Mouse (Mus musculus) liver, embryonic 12.5 days (tissue): ENCODE results near the gene Acta2. TPM values are rescaled to one million over a fixed set of nuclear protein-coding genes. Genes with fewer than 3 reads are reported as not detected.

Source experiments
- ATAC-seq: fragments of 200-750 bp; cut with Nextera tagmentation; 2 replicates; pipeline ENCODE4 v1.8.0; 2017; ENCODE audit warnings: moderate number of reproducible peaks, mild to moderate bottlenecking, moderate library complexity
- H3K27ac ChIP-seq: fragments of 300-500 bp; sonication (generic); 2 replicates; pipeline ENCODE4 v1.5.1; 2016; ENCODE audit warnings: mild to moderate bottlenecking
- H3K27me3 ChIP-seq: fragments of 300-500 bp; sonication (generic); replicated peaks from 2 replicates; pipeline ENCODE4 v1.6.1; 2016; ENCODE audit warnings: mild to moderate bottlenecking, moderate library complexity
- H3K36me3 ChIP-seq: fragments of 300-500 bp; sonication (generic); 2 replicates; pipeline ENCODE4 v1.6.1; 2016; ENCODE audit warnings: mild to moderate bottlenecking, moderate library complexity
- H3K4me1 ChIP-seq: fragments of 300-500 bp; sonication (generic); 2 replicates; pipeline ENCODE4 v1.6.1; 2016
- H3K4me2 ChIP-seq: fragments of 300-500 bp; sonication (generic); 2 replicates; pipeline ENCODE4 v1.6.1; 2016; ENCODE audit warnings: mild to moderate bottlenecking, moderate library complexity
- H3K4me3 ChIP-seq: fragments of 300-500 bp; sonication (generic); 2 replicates; pipeline ENCODE4 v1.5.1; 2016; ENCODE audit warnings: mild to moderate bottlenecking, moderate library complexity
- H3K9ac ChIP-seq: fragments of 300-500 bp; sonication (generic); 2 replicates; pipeline ENCODE4 v1.6.1; 2016; ENCODE audit warnings: mild to moderate bottlenecking, moderate library complexity
- H3K9me3 ChIP-seq: fragments of 300-500 bp; sonication (generic); replicated peaks from 2 replicates; pipeline ENCODE4 v1.6.1; 2016; ENCODE audit warnings: mild to moderate bottlenecking, moderate library complexity
- WGBS: fragments of 180-500 bp; shearing (Covaris S2); methylation state at CpG from one replicate; pipeline ENCODE4 v1.1.7; 2016; ENCODE audit not compliant: insufficient replicate concordance; 5-methylcytosine and 5-hydroxymethylcytosine counted together
- polyA plus RNA-seq: library from polyadenylated mRNA; unstranded; fragments of >200 nt; fragmentation: Nextera tagmentation; extraction: Ambion mirVana; gene quantifications from 2 replicates; pipeline ENCODE4 v1.2.1, GENCODE M21; 2016

Gene Acta2
- polyA plus RNA-seq = 26.4 and 31.0 TPM in 2 replicates

DNA sequence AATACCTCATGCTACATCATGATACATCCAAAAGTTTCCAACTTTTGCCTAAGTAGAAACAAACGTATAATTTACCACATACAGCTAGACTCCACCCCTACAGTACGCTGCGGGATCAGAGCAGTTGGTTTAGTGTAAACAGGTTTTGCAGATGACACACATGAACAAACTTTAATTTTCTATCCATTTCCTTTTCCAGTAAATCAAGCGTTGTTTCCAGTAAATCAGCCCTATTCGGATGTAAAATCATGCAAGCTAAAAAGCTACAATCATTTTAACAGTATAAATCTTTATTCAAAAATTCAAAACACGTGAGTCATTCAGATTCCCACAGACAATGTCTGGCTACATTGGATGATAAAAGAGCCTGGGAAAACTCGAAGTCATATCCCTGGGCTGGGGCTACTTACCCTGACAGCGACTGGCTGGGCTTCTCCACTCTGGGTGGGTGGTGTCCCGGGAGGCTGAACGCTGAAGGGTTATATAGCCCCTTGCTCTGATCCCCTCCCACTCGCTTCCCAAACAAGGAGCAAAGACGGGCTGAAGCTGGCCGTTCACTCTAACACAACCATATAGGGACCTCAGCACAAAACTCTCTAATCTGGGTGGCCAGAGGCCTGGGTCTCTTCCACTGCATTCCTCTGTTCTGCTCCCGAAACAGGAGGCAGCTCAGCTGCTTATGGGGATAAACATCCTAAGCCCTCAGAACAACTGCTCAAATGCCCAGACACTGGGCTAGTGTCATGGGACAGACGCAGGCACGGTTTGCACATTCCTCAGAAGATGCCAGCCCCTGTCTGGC lies at the start of gene Acta2:
Acta2 (minus strand) TSS at position 711 of the 802 bp plus-strand sequence.
- WGBS = 56% methylated on average over 16 of the region's 16 CpGs
- Histone ChIP-seq H3K4me3 (no peak within 1 kb of the TSS), H3K9me3 (no peaks in the 10 kb centered on the region), H3K27ac (no peak within 1 kb of the TSS), H3K36me3 (no peaks in the 10 kb centered on the region), H3K4me1 (0 out of 2 replicates have a peak, but pooled peaks cover 4% of the 10 kb centered on the region), H3K4me2 (peak within 1 kb of the TSS; percentile 33), H3K27me3 (no peaks in the 10 kb centered on the region), H3K9ac (no peak within 1 kb of the TSS)
- ATAC-seq = no peak

DNA sequence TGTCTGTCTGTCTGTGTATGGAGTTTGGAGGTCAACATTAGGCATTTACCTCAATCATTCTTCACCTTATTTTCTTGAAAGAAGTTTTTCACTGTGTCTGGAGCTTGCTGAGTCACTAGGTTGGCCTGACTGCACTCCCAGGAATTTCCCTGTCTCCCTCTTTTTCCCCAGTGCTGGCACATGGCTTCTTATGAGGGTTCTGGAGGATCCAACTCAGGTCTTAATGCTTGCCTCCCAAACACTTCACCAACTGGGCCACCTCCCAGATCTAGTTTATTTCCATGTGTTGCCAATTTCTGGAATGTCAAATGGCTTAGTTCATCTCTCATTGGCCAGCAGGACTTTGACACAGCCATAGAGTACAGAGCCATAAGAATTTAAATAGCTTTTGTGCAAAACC lies 49.5 kb upstream of the Acta2 start:
- H3K4me3 ChIP-seq = no peak overlapping the region
- H3K27ac ChIP-seq = no peak overlapping the region
- H3K4me1 ChIP-seq = no peaks in the 10 kb centered on the region
- H3K9me3 ChIP-seq = no peaks in the 10 kb centered on the region
- no peak overlapping the region for H3K9ac ChIP-seq
- no peak overlapping the region for H3K4me2 ChIP-seq
- H3K36me3 ChIP-seq = no peaks in the 10 kb centered on the region
- H3K27me3 ChIP-seq = no peaks in the 10 kb centered on the region
- ATAC-seq = no peak

DNA sequence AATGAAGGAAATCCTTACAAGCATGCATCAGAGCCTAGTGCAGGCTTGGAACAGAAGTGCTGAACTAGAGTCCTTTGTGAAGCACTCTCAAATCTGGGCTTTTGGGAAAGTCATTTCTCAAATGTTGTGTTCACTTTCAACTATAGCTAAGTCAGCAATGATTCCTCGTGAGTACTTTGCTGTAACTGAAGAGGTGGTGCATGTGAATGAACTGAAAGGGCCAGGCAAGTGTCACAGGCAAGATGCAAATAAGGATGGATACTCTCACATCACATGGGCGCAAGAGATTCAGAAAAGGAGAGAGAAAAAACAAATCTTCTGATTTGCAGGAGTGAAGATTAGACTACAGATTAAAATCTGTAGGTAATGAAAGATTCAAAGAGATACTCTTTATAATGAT lies 45.0 kb upstream of the Acta2 start:
- ATAC-seq = no peak
- no peaks in the 10 kb centered on the region for H3K36me3 ChIP-seq
- WGBS = 58% methylated on average over 2 of the region's 2 CpGs
- H3K27ac ChIP-seq = no peak overlapping the region
- no peaks in the 10 kb centered on the region for H3K27me3 ChIP-seq
- H3K4me3 ChIP-seq = no peak overlapping the region
- H3K9me3 ChIP-seq = no peaks in the 10 kb centered on the region
- no peak overlapping the region for H3K4me2 ChIP-seq
- H3K9ac ChIP-seq = no peak overlapping the region
- H3K4me1 ChIP-seq = no peaks in the 10 kb centered on the region

DNA sequence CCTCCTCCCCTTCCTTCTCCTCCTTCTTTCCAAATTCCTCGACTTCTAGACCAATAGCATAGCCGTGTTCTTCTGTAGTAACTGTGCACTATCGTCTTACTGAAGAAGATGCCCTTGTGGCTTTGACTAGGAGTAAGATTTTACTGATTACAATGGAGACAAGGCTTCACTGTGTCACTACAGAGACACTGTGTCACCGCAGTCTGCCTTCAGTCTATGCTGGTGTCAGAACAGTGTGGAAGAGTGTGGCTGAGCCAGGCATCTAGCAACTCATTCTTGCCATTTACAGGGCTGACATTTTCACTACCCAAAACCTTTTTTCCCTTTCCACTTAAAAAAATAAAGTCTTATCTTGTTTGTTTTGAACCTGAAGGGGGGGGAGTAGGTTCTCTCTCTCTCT lies 43.8 kb upstream of the Acta2 start:
- no peaks in the 10 kb centered on the region for H3K36me3 ChIP-seq
- no peak overlapping the region for H3K4me2 ChIP-seq
- H3K4me3 ChIP-seq = no peak overlapping the region
- H3K4me1 ChIP-seq = no peaks in the 10 kb centered on the region
- no peak overlapping the region for H3K9ac ChIP-seq
- no peak overlapping the region for H3K27ac ChIP-seq
- H3K27me3 ChIP-seq = no peaks in the 10 kb centered on the region
- H3K9me3 ChIP-seq = no peaks in the 10 kb centered on the region
- ATAC-seq = no peak
- 43% methylated on average over 4 of the region's 4 CpGs for WGBS

DNA sequence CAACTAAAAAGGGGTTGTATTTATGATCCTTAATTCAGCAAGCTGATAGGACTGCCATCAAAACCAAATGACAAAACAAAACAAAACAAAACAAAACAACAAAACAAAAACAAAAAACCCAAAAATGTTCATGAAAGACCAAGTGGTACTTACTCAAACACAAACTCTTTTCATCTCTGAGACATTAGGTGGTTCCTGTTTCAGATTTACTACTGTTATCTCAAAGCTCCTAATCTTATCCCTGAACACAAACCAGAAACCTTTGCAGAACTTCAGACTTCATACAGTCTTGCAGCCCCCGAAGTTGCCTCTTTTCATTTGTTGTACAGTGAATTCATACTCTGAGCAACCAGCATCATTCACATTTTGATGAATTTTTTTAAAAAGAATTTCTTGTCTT lies 43.1 kb upstream of the Acta2 start:
- ATAC-seq = no peak
- Histone ChIP-seq H3K4me2 (no peak overlapping the region), H3K4me1 (no peaks in the 10 kb centered on the region), H3K4me3 (no peak overlapping the region), H3K36me3 (no peaks in the 10 kb centered on the region), H3K9me3 (no peaks in the 10 kb centered on the region), H3K9ac (no peak overlapping the region), H3K27me3 (no peaks in the 10 kb centered on the region), H3K27ac (no peak overlapping the region)
- WGBS = 48% methylated on average over 1 of the region's 1 CpGs

DNA sequence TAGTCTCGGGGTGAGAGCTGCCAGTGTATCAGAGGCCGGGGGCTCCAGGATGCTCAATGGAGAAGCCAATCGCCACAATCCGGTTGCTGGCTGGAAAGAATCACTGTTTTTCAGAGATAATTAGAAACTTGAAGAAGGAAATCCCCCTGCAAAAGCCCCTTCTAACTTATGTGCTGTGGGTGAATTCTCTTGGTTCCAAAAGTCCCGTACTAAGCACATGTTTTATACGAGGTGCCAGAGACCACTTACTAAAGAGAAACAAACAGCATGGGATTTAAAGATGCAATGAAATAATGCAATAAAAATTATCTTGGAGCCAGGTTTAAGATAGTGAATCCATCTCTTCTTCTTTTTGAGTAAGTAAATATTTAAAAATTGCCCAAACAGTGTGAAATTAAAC lies 40.1 kb upstream of the Acta2 start:
- peaks cover 10% of the 10 kb centered on the region for H3K27me3 ChIP-seq
- no peak overlapping the region for H3K4me3 ChIP-seq
- no peaks in the 10 kb centered on the region for H3K9me3 ChIP-seq
- H3K36me3 ChIP-seq = no peaks in the 10 kb centered on the region
- no peak overlapping the region for H3K9ac ChIP-seq
- 60% methylated on average over 6 of the region's 6 CpGs for WGBS
- ATAC-seq = no peak
- H3K4me2 ChIP-seq = no peak overlapping the region
- H3K27ac ChIP-seq = no peak overlapping the region
- H3K4me1 ChIP-seq = peaks cover 10% of the 10 kb centered on the region; the same call in 1 of the 2 replicates

DNA sequence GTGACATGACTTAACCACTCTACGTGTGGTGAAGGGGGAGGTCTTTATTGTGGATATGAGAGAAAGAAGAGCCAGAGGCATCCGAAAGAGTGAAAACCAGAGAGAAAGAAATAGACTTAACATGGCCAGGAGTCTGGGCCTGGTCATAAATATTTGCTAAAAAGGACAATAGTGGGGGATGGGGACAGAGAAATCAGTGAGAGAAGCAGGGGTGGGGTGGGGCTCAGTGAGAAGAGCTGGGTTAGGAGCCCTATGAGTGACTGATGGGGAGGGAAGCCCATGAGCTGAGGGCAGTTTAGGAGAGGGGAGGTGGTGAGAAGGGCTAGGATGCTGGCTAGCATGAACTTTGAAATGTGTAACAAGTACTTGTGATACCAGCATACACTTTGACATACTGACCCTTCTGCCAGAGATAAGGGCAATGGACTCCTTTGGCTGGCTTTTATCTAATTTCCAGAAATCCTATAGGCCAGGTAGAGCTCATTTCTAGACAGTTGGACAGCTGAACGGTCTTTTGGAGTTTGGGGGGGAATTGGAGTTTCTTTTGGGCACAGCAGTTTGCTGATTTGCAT lies 38.1 kb upstream of the Acta2 start:
- Histone ChIP-seq H3K27ac (no peak overlapping the region), H3K9me3 (no peaks in the 10 kb centered on the region), H3K4me1 (peaks cover 10% of the 10 kb centered on the region; the same call in 1 of the 2 replicates), H3K4me3 (no peak overlapping the region), H3K36me3 (no peaks in the 10 kb centered on the region), H3K4me2 (no peak overlapping the region), H3K9ac (no peak overlapping the region), H3K27me3 (peaks cover 10% of the 10 kb centered on the region)
- ATAC-seq = no peak
- WGBS = 41% methylated on average over 3 of the region's 3 CpGs

DNA sequence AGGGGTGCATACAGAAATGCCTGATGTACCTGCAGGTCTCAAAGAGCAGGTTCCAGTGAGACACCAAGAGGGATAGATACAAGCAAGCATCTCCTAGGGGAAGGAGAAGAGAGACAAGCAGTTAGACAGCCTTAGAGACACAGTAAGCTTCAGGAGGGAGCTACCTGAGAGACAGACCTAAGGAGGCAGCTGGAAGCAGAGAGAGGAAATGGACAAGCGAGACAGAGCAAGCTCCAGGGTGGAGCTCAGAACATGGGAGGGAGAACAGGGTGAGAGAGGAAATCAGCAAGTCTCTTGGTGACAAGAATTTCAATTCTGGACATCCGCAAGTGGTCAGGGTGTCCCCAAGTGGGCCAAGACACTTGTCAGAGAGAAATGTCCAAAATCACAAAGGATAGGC lies 37.3 kb upstream of the Acta2 start:
- Histone ChIP-seq H3K4me2 (no peak overlapping the region), H3K9me3 (no peaks in the 10 kb centered on the region), H3K36me3 (no peaks in the 10 kb centered on the region), H3K9ac (no peak overlapping the region), H3K4me3 (no peak overlapping the region), H3K4me1 (peaks cover 10% of the 10 kb centered on the region; the same call in 1 of the 2 replicates), H3K27me3 (peaks cover 10% of the 10 kb centered on the region), H3K27ac (no peak overlapping the region)
- no peak for ATAC-seq
- WGBS = 55% methylated on average over 2 of the region's 2 CpGs

DNA sequence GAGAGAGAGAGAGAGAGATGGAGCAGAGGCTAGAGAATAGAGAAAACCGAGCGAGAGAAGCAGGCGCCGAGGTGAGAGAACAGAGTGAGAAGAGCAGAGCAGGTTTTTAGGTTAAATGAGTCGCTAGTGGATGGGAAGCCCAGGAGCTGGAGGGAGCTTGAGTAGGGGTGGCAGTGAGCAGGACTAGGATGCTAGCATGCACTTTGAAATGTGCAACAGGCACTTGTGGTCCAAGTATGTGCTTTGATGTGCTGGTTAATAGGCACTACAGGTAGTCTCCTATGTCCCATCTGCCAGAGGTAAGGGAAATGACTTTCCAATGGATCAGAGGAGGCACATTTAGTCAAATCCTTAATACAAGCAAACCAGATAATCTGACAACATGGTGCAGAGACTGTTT lies 36.6 kb upstream of the Acta2 start:
- H3K4me2 ChIP-seq = no peak overlapping the region
- H3K27me3 ChIP-seq = peaks cover 10% of the 10 kb centered on the region
- WGBS = 72% methylated on average over 5 of the region's 5 CpGs
- H3K9me3 ChIP-seq = no peaks in the 10 kb centered on the region
- no peak for ATAC-seq
- no peaks in the 10 kb centered on the region for H3K36me3 ChIP-seq
- no peak overlapping the region for H3K27ac ChIP-seq
- H3K9ac ChIP-seq = no peak overlapping the region
- no peak overlapping the region for H3K4me3 ChIP-seq
- peaks cover 10% of the 10 kb centered on the region; the same call in 1 of the 2 replicates for H3K4me1 ChIP-seq

DNA sequence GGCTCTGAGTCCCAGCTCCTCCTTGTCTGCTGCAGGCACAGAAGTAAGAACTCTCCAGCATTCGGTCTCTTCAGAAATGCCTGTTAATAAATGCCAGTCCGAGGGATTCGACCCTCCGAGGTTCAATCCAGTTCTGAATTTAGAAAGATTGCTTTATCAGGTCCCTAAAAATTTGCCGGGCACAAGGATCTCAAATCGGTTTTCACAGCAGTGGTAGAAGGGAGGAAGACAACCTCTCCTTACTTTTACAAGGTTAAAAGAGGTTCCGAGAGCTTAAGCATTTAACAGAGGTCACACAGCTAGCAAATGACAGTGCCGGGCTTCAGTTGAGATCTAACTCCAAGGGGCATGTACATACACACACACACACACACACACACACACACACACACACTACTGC lies 36.0 kb upstream of the Acta2 start:
- Histone ChIP-seq H3K9me3 (no peaks in the 10 kb centered on the region), H3K27ac (no peak overlapping the region), H3K4me1 (peaks cover 10% of the 10 kb centered on the region; the same call in 1 of the 2 replicates), H3K27me3 (peaks cover 10% of the 10 kb centered on the region), H3K36me3 (no peaks in the 10 kb centered on the region), H3K4me2 (peak overlapping the region; percentile 74), H3K9ac (peak overlapping the region; percentile 51; the same call in 1 of the 2 replicates), H3K4me3 (0 out of 2 replicates have a peak overlapping the region, but pooled peaks have one; percentile 50)
- WGBS = 58% methylated on average over 8 of the region's 8 CpGs
- no peak for ATAC-seq

DNA sequence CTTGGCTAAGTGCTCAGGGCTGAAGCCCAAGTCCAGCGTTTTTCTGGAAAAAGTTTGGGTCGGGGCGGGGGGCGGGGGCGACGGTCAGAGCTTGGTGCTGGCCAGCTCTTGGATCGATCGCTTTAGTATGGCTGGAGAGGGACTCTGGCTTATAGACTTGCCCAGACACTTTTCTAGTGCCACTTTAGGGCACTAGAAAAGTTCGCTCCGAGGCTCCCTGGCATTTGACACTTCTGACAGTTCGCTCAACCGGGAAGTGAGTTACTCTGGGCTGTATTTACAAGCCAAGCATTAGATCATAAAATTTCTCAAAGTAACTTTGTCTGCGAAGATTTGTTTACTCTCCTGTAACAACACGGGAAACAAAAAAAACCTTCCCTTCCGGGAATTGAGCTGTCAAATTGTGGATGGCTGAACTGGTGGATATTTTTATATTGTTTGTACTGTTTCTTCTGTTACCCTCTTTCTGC lies 35.5 kb upstream of the Acta2 start:
- Histone ChIP-seq H3K4me1 (peaks cover 10% of the 10 kb centered on the region; the same call in 1 of the 2 replicates), H3K36me3 (no peaks in the 10 kb centered on the region), H3K4me2 (peak overlapping the region; percentile 74), H3K4me3 (peak overlapping the region; percentile 50), H3K27ac (no peak overlapping the region), H3K27me3 (peaks cover 10% of the 10 kb centered on the region), H3K9ac (peak overlapping the region; percentile 51), H3K9me3 (no peaks in the 10 kb centered on the region)
- peak; percentile 40 for ATAC-seq
- 15% methylated on average over 15 of the region's 15 CpGs for WGBS
